Mouse (Mus musculus): ENCODE data around the gene Tcte2. TPM values are rescaled to one million over a fixed set of nuclear protein-coding genes. Genes with fewer than 3 reads are reported as not detected.

Gene Tcte2
- polyA plus RNA-seq, 1 experiment = 12.1 TPM

GRCm38 (mm10) chr17:13730980-13731726 lies 30.5 kb downstream of the Tcte2 start:
- Histone ChIP-seq H3K27me3 (ENCODE audit: control insufficient read depth, insufficient read depth, low read length) (no peaks in the 10 kb centered on the region), H3K4me1 (ENCODE audit: control insufficient read depth, insufficient read depth, low read length) (peaks cover 7% of the 10 kb centered on the region), H3K4me3 (replicated peaks; ENCODE audit: insufficient read depth, low read depth, low read length) (no peak overlapping the region), H3K27ac (ENCODE audit: insufficient read depth, low read length) (no peak overlapping the region)
- DNase-seq = no peak
- 95% methylated on average over 6 of the region's 6 CpGs for WGBS
- TF ChIP-seq POLR2A (IDR thresholded peaks at IDR 0.05; ENCODE audit: borderline replicate concordance, insufficient read depth, low read length) = no peak
- TF ChIP-seq CTCF (IDR thresholded peaks at IDR 0.05; ENCODE audit: borderline replicate concordance, insufficient read depth, low read depth, low read length) = no peak

- Histone ChIP-seq H3K4me1 (ENCODE audit: control insufficient read depth, insufficient read depth, low read length) (peaks cover 7% of the 10 kb centered on the region), H3K27ac (ENCODE audit: insufficient read depth, low read length) (no peak overlapping the region), H3K4me3 (replicated peaks; ENCODE audit: insufficient read depth, low read depth, low read length) (no peak overlapping the region), H3K27me3 (ENCODE audit: control insufficient read depth, insufficient read depth, low read length) (no peaks in the 10 kb centered on the region)
- TF ChIP-seq POLR2A (IDR thresholded peaks at IDR 0.05; ENCODE audit: borderline replicate concordance, insufficient read depth, low read length) (no peak), CTCF (IDR thresholded peaks at IDR 0.05; ENCODE audit: borderline replicate concordance, insufficient read depth, low read depth, low read length) (no peak)
- DNase-seq = no peak
- WGBS = 97% methylated on average over 8 of the region's 8 CpGs
Observed at GRCm38 (mm10) chr17:13726832-13727355, 34.7 kb downstream of the Tcte2 start.

GRCm38 (mm10) chr17:13725004-13725550 lies 36.5 kb downstream of the Tcte2 start:
- Histone ChIP-seq H3K4me1 (ENCODE audit: control insufficient read depth, insufficient read depth, low read length) (no peaks in the 10 kb centered on the region), H3K27me3 (ENCODE audit: control insufficient read depth, insufficient read depth, low read length) (no peaks in the 10 kb centered on the region), H3K27ac (ENCODE audit: insufficient read depth, low read length) (no peak overlapping the region), H3K4me3 (replicated peaks; ENCODE audit: insufficient read depth, low read depth, low read length) (no peak overlapping the region)
- DNase-seq = no peak
- TF ChIP-seq CTCF (IDR thresholded peaks at IDR 0.05; ENCODE audit: borderline replicate concordance, insufficient read depth, low read depth, low read length) (no peak), POLR2A (IDR thresholded peaks at IDR 0.05; ENCODE audit: borderline replicate concordance, insufficient read depth, low read length) (no peak)
- WGBS = 36% methylated on average over 4 of the region's 4 CpGs

GRCm38 (mm10) chr17:13722434-13722833 lies 39.2 kb downstream of the Tcte2 start:
- no peak for DNase-seq
- no peak for TF ChIP-seq CTCF (IDR thresholded peaks at IDR 0.05; ENCODE audit: borderline replicate concordance, insufficient read depth, low read depth, low read length)
- TF ChIP-seq POLR2A (IDR thresholded peaks at IDR 0.05; ENCODE audit: borderline replicate concordance, insufficient read depth, low read length) = no peak
- H3K4me1 ChIP-seq (ENCODE audit: control insufficient read depth, insufficient read depth, low read length) = no peaks in the 10 kb centered on the region
- no peak overlapping the region for H3K27ac ChIP-seq (ENCODE audit: insufficient read depth, low read length)
- H3K27me3 ChIP-seq (ENCODE audit: control insufficient read depth, insufficient read depth, low read length) = no peaks in the 10 kb centered on the region
- no peak overlapping the region for H3K4me3 ChIP-seq (replicated peaks; ENCODE audit: insufficient read depth, low read depth, low read length)
- WGBS = 77% methylated on average over 2 of the region's 2 CpGs

GRCm38 (mm10) chr17:13721372-13721771 lies 40.3 kb downstream of the Tcte2 start:
- Histone ChIP-seq H3K27ac (ENCODE audit: insufficient read depth, low read length) (no peak overlapping the region), H3K27me3 (ENCODE audit: control insufficient read depth, insufficient read depth, low read length) (no peaks in the 10 kb centered on the region), H3K4me1 (ENCODE audit: control insufficient read depth, insufficient read depth, low read length) (no peaks in the 10 kb centered on the region), H3K4me3 (replicated peaks; ENCODE audit: insufficient read depth, low read depth, low read length) (no peak overlapping the region)
- 79% methylated on average over 2 of the region's 2 CpGs for WGBS
- no peak for DNase-seq
- TF ChIP-seq POLR2A (IDR thresholded peaks at IDR 0.05; ENCODE audit: borderline replicate concordance, insufficient read depth, low read length) (no peak), CTCF (IDR thresholded peaks at IDR 0.05; ENCODE audit: borderline replicate concordance, insufficient read depth, low read depth, low read length) (no peak)

- DNase-seq = no peak
- Histone ChIP-seq H3K27ac (ENCODE audit: insufficient read depth, low read length) (no peak overlapping the region), H3K4me1 (ENCODE audit: control insufficient read depth, insufficient read depth, low read length) (no peaks in the 10 kb centered on the region), H3K4me3 (replicated peaks; ENCODE audit: insufficient read depth, low read depth, low read length) (no peak overlapping the region), H3K27me3 (ENCODE audit: control insufficient read depth, insufficient read depth, low read length) (no peaks in the 10 kb centered on the region)
- WGBS = 89% methylated on average over 5 of the region's 5 CpGs
- TF ChIP-seq CTCF (IDR thresholded peaks at IDR 0.05; ENCODE audit: borderline replicate concordance, insufficient read depth, low read depth, low read length) (no peak), POLR2A (IDR thresholded peaks at IDR 0.05; ENCODE audit: borderline replicate concordance, insufficient read depth, low read length) (no peak)
Observed at GRCm38 (mm10) chr17:13720187-13720586, 41.4 kb downstream of the Tcte2 start.

GRCm38 (mm10) chr17:13717428-13717827 lies 44.2 kb downstream of the Tcte2 start:
- no peak overlapping the region for H3K27ac ChIP-seq (ENCODE audit: insufficient read depth, low read length)
- 61% methylated on average over 11 of the region's 11 CpGs for WGBS
- H3K4me3 ChIP-seq (replicated peaks; ENCODE audit: insufficient read depth, low read depth, low read length) = no peak overlapping the region
- DNase-seq = no peak
- H3K4me1 ChIP-seq (ENCODE audit: control insufficient read depth, insufficient read depth, low read length) = no peaks in the 10 kb centered on the region
- no peak for TF ChIP-seq POLR2A (IDR thresholded peaks at IDR 0.05; ENCODE audit: borderline replicate concordance, insufficient read depth, low read length)
- no peak for TF ChIP-seq CTCF (IDR thresholded peaks at IDR 0.05; ENCODE audit: borderline replicate concordance, insufficient read depth, low read depth, low read length)
- no peaks in the 10 kb centered on the region for H3K27me3 ChIP-seq (ENCODE audit: control insufficient read depth, insufficient read depth, low read length)

GRCm38 (mm10) chr17:13716336-13716735 lies 45.3 kb downstream of the Tcte2 start:
- H3K27me3 ChIP-seq (ENCODE audit: control insufficient read depth, insufficient read depth, low read length) = no peaks in the 10 kb centered on the region
- WGBS = 95% methylated on average over 6 of the region's 6 CpGs
- peaks cover 2% of the 10 kb centered on the region; the same call in 1 of the 2 replicates for H3K4me1 ChIP-seq (ENCODE audit: control insufficient read depth, insufficient read depth, low read length)
- no peak overlapping the region for H3K4me3 ChIP-seq (replicated peaks; ENCODE audit: insufficient read depth, low read depth, low read length)
- no peak overlapping the region for H3K27ac ChIP-seq (ENCODE audit: insufficient read depth, low read length)
- TF ChIP-seq CTCF (IDR thresholded peaks at IDR 0.05; ENCODE audit: borderline replicate concordance, insufficient read depth, low read depth, low read length) = no peak
- TF ChIP-seq POLR2A (IDR thresholded peaks at IDR 0.05; ENCODE audit: borderline replicate concordance, insufficient read depth, low read length) = no peak
- DNase-seq = no peak

Data from cerebellum, adult 2 months (tissue).